Mouse (Mus musculus) forelimb bud, embryonic 11.5 days (tissue): ENCODE data around the gene Echs1.
"Not testable (repeated sequence)": the region's sequence is repeated elsewhere in the genome, so short reads cannot be mapped to it uniquely, and the experiment has no call there.

ENCODE experiments used
- DNase-seq: peaks from one replicate; pipeline ENCODE4 v3.0.0-alpha.2; 2012; ENCODE audit warnings: low read depth, low spot score

Gene Echs1

GRCm38 (mm10) chr7:140116329-140117054 lies at the start of gene Echs1:
Gene Echs1, minus strand, starts transcription at chr7:140116476.
- DNase-seq, result peak; percentile 74

- no peak for DNase-seq
These were observed 48.4 kb upstream of the Echs1 start, which contains the start of gene Olfr522 for GRCm38 (mm10) chr7:140164664-140165063. Gene Olfr522, minus strand, starts transcription at chr7:140164764.

- no peak for DNase-seq
These were observed 44.1 kb upstream of the Echs1 start for GRCm38 (mm10) chr7:140160363-140160762.

GRCm38 (mm10) chr7:140154218-140154927 lies 38.1 kb upstream of the Echs1 start, which contains the start of gene Sprn:
Gene Sprn, minus strand, starts transcription at chr7:140154877.
- no peak for DNase-seq

- DNase-seq, result no peak
These were observed 37.5 kb upstream of the Echs1 start for GRCm38 (mm10) chr7:140153829-140154217.

- DNase-seq, result peak; percentile 2
These were observed 37.1 kb upstream of the Echs1 start for GRCm38 (mm10) chr7:140153383-140153782.

- DNase-seq, result no peak
These were observed 28.3 kb upstream of the Echs1 start for GRCm38 (mm10) chr7:140144550-140144949.

GRCm38 (mm10) chr7:140141350-140141749 lies 25.1 kb upstream of the Echs1 start:
- peak; percentile 65 for DNase-seq

- DNase-seq, result no peak
These were observed 21.7 kb upstream of the Echs1 start for GRCm38 (mm10) chr7:140138021-140138310.

GRCm38 (mm10) chr7:140137135-140138020 lies 21.1 kb upstream of the Echs1 start, which contains the start of gene Mtg1:
Gene Mtg1, plus strand, starts transcription at chr7:140137564.
- peak; percentile 95 for DNase-seq

GRCm38 (mm10) chr7:140135106-140135770 lies 19.0 kb upstream of the Echs1 start:
- no peak for DNase-seq

- DNase-seq, result not testable (repeated sequence)
These were observed 17.8 kb upstream of the Echs1 start for GRCm38 (mm10) chr7:140134033-140134432.

- DNase-seq, result not testable (repeated sequence)
These were observed 15.9 kb upstream of the Echs1 start for GRCm38 (mm10) chr7:140132184-140132583.

GRCm38 (mm10) chr7:140127911-140128310 lies 11.6 kb upstream of the Echs1 start:
- no peak for DNase-seq

- no peak for DNase-seq
These were observed 10.7 kb upstream of the Echs1 start for GRCm38 (mm10) chr7:140126934-140127333.

- DNase-seq, result no peak
These were observed 9.7 kb upstream of the Echs1 start for GRCm38 (mm10) chr7:140126022-140126350.

GRCm38 (mm10) chr7:140125278-140126021 lies 9.2 kb upstream of the Echs1 start:
- DNase-seq, result peak; percentile 78

GRCm38 (mm10) chr7:140124382-140124781 lies 8.1 kb upstream of the Echs1 start:
- DNase-seq, result no peak

GRCm38 (mm10) chr7:140122765-140123164 lies 6.5 kb upstream of the Echs1 start:
- no peak for DNase-seq

GRCm38 (mm10) chr7:140121338-140121910 lies 5.1 kb upstream of the Echs1 start:
- no peak for DNase-seq
